Mouse (Mus musculus): Measurements from ENCODE around the gene Calhm1.

GRCm38 (mm10) chr19:47168793-47169412 lies 24.8 kb upstream of the Calhm1 start:
- TF ChIP-seq CTCF (IDR thresholded peaks at IDR 0.05; ENCODE audit: control insufficient read depth, insufficient read depth, insufficient read length) (peak; percentile 24), MAX (IDR thresholded peaks at IDR 0.05) (peak; percentile 62), MYOD1 (IDR thresholded peaks at IDR 0.05; ENCODE audit: control insufficient read depth, insufficient read length, low read depth) (no peak), USF1 (IDR thresholded peaks at IDR 0.05; ENCODE audit: low read depth) (no peak), MYOG (IDR thresholded peaks at IDR 0.05; ENCODE audit: control insufficient read depth, extremely low read depth, insufficient read length) (no peak), CEBPB (IDR thresholded peaks at IDR 0.05; ENCODE audit: low read depth) (no peak)
